Mouse (Mus musculus) brain, embryonic 18.5 days (tissue): ENCODE results near the gene Cmtr1.
"Not testable (repeated sequence)": the region's sequence is repeated elsewhere in the genome, so short reads cannot be mapped to it uniquely, and the experiment has no call there.

Experiments used
- DNase-seq: peaks from one replicate; pipeline ENCODE4 v3.0.0-alpha.2; 2012; ENCODE audit warnings: low read depth, low spot score

Gene Cmtr1

DNA sequence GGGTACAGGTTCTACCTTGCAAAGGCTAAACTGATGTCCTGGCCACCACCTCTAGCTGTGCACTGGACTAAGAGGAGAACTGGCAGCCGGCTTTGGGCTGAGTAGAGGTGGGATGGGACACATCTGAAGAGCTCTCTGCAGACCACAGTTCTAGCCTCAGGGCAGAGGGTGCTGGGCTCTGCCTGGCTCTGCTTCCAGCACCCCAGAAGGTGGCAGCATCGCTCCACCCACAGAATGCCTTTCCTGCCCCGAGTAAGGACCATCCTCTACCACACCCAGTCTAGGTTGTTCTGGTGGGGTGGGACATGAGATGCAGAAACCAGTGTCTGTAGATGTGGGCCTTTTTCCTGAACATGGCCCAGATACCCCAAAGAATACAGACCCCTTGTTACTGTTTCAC, 44.4 kb downstream of the Cmtr1 start:
- no peak for DNase-seq

DNA sequence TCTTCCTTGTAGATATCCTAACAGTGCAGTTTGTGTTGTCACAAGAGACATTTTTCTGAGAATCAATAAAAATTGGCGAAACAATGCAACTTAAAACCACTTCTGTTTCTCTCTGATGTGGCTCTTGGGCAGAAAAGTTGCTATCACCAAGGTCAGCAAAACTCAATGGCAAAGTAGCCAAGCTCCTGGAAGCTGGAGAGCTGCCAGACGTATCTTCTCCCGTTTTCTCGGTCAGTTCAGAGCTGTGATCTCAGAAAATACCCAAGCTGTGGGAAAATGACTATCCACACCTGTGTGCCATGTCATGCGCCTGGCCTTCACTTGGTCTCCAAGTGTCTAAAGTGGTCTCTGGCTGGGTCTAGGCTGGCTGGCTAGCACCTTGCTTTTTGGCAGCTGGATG, 45.5 kb downstream of the Cmtr1 start:
- no peak for DNase-seq

GRCm38 (mm10) chr17:29706981-29707545, 46.7 kb downstream of the Cmtr1 start:
- no peak for DNase-seq

- no peak for DNase-seq
Measured at GRCm38 (mm10) chr17:29708783-29709182, 48.4 kb downstream of the Cmtr1 start.

DNA sequence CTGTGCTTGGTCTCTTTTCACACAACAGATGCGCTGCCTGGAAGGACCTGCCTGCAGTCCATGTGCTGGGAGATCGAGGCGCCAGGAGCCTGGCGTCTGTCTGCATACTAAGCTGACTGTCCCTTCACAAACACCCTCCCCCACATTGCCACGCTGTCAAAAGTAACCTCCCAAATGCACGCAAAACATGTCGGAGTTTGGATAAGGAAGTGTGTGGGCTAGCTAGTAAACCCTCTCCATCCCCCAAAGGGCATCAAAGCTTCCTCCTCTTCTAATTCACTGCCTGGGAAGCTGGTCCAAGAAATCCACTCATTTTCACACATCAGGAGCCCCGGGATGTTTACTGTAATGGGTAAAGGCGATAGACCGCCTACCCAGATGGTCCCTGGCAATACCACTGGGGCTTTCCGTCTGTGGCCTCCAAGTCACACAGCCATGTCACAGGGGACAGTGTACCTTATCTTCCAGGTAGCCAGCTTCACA, 50.2 kb downstream of the Cmtr1 start:
- no peak for DNase-seq

GRCm38 (mm10) chr17:29711076-29711744, 50.8 kb downstream of the Cmtr1 start:
- no peak for DNase-seq

DNA sequence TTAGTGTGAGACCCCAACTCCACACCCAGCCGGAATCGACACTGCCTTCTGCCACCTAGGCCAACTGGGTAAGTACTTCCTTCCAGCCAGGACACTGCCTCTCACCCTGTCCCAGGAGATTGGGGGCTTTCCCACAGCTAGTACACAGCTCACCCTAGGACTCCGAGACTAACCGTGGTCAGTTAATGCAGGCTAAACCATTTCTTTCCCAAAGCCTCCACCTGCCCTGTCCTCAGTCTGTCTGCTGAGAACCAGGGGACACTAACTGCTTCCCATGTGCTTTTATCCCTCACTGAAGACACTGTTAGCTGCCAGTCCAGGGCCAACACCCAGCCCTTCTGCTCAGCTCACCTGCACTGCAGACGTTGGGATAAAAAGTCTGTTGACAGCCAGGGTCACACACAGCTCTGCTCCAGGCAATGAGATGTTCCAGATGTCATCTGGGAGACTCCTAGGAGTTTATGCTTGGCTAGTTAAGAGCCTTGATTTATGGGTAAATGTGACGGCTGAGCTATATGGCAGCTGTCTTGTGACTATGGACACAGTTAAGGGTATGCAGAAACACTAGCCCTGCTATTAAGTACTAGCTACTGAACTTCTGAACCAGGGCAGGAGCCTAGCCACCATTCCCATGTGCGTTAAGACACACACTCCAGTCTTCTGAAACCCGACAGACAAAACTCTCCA, 51.5 kb downstream of the Cmtr1 start:
- DNase-seq = no peak

DNA sequence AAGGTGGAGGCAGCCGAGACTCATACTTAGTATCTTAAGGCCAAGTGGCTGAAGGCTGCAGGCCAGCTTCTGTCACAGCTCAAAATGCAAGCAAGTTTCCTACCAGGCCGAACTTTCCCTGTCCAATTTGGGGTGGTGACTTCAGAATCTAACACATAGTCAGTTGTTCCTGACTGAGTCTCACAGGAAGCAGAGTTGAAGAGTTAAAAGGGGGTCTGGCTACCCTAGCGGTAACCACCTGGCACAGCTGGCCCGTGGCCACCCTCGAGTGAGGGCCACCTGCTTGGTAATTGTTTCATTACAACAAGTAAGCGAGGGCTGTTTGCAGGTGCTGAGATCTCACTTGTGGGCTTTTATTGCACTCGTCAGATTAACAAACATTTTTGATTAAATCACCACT, 52.2 kb downstream of the Cmtr1 start:
- DNase-seq = no peak

DNA sequence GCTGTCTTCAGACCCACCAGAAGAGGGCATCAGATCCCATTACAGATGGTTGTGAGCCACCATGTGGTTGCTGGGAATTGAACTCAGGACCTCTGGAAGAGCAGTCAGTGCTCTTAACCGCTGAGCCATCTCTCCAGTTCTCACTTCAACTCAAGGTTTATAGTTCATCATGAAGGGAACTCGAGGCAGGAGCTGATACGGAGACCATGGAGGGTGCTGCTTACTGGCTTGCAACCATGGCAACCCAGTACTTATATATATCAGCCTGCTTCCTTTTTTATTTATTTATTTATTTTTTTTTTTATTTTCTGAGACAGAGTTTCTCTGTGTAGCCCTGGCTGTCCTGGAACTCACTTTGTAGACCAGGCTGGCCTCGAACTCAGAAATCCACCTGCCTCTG, 53.3 kb downstream of the Cmtr1 start:
- not testable (repeated sequence) for DNase-seq

DNA sequence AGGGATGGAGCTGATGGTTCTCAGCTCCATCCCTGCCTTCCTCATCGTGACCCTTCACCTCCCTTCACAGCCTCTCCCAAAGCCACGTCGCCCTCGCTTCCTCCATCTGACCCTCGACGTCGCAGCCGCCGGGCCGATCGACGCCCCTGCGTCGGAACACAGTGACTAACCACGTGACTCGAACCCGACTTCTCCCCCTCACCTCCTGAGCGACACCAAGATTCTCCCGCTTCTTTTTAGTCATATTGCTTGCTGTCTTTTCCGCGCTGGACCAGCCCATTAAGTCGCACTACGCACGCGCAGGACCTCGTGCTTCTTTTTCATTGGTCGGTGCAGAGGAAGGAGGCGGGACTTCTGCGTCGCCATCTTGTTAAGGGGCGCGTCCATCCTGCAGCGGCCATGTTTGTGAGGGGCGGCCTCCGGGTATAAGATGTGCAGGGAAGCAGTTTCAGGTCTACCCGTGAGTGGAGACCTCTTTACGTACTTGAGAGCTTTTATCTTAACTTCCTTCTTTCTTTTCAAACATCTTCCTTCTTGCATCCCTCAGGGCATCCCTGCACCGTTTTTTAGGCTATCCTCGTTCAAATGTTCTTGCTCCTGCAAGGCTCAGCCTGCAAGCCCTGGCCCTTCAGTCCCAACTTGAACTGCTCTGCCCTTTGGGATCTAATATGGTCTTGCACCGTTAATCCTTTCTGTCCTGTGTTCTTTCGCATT, 56.5 kb downstream of the Cmtr1 start, which contains the start of gene Ccdc167:
Ccdc167 (minus strand) TSS at position 313 of the 714 bp plus-strand sequence.
- peak; percentile 96 for DNase-seq

GRCm38 (mm10) chr17:29718660-29719059, 58.3 kb downstream of the Cmtr1 start:
- DNase-seq = no peak

GRCm38 (mm10) chr17:29719628-29720575, 59.5 kb downstream of the Cmtr1 start:
- no peak for DNase-seq

DNA sequence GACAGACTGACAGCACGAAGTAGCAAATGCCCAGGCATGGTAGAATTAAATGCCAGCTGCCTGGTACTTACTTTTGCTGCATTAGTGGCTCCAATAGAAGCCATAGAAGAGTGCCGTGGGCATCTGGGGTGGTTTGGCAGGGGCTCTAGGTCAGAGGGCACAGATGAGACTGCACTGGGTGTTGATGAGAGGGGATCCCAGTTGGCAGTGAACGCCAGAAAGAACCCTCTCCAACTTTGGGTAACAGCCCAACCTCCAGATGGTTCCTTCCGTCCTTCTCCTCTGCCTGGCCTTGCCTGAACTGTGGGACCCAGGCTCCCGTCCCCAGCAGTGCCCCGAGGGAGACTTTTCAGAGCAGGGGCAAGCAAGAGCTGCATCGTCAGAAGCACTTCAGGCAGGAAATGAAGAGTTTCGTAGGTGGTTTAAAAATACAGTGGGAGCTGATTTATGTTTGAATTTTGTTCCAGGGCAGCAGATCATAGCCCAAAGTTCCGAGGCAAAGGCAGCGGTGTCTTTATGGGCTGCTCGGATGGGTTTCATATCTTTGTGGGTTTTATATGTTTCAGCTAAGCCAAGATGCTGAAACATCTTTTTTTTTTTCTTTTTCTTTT, 60.5 kb downstream of the Cmtr1 start:
- DNase-seq = no peak

DNA sequence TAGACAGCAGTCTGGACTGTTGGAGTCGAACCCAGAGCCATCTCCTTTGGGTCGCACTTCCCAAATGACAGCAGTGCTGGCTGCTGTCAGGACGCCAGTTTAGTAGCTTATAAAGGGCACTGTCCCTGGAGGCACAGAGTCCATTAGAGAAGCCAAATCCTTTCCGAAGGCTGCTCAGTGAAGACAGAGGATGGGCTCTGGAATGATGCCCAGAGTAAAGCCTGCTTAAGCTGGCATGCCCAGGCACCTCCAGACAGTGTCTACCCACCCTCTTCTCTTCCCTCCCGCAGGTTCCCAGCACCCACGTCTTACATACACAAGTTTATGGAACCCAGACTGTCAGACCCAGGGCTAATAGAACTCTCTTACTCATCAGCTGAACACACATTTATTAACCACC, 64.2 kb downstream of the Cmtr1 start:
- no peak for DNase-seq

- no peak for DNase-seq
Measured at GRCm38 (mm10) chr17:29725027-29725620, 64.7 kb downstream of the Cmtr1 start.

DNA sequence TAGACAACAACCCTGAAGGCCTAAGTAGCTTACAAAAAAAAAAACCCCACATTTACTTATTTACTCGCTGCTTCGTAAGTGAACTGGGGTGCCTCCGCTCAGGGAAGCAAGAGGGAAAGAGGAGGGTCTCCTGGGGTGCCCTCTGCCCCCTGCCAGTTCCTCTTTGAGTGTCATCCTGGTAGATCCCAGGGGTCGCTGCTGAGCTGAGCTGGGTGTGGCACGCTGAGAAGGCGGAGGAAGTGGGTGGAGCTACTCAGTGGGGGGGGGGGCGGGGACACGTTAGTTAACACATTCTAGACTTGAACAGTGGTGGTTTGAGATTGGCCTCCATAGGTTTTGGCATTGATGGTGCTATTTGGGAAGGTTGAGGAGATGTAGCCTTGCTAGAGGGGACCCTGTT, 67.7 kb downstream of the Cmtr1 start:
- no peak for DNase-seq

- DNase-seq = no peak
Measured at GRCm38 (mm10) chr17:29730510-29731265, 70.3 kb downstream of the Cmtr1 start.

- no peak for DNase-seq
Measured at GRCm38 (mm10) chr17:29731266-29731952, 71.0 kb downstream of the Cmtr1 start.

DNA sequence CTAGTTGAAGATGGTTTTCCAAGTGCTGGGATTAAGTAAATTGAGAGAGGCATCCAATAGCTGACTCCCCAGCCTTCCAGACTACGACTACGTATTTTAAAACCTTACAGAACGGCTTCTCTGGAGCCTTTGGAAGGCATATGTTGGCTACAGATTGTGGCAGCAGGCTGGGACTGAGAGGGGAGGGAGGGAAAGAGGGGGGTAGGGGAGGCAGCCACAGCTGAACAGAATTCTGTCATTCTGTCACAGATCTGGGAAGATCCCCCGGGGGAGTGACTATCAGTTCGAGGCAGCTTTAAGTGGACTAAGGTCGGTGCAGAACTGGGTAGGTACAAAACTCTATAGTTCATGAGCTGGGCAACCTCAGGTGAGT, 71.5 kb downstream of the Cmtr1 start:
- DNase-seq = no peak
